Mouse (Mus musculus): ENCODE measurements around the gene Clps. TPM values are rescaled to one million over a fixed set of nuclear protein-coding genes. Genes with fewer than 3 reads are reported as not detected.

The Clps gene
- total and polyA plus RNA-seq, 3 experiments: not detected

- DNase-seq (ENCODE audit: low read depth, low spot score): no peak
- H3K27me3 ChIP-seq (ENCODE audit: control insufficient read depth in 1 of 2, insufficient read depth in 2 of 2, low read length in 2 of 2): peaks cover 2 to 4% of the 10 kb centered on the region in 2 experiments; a peak in 2 of 4 replicates
- no peaks in the 10 kb centered on the region for H3K79me2 ChIP-seq (ENCODE audit: control insufficient read depth, insufficient read depth, low read length, poor library complexity)
- H3K4me1 ChIP-seq (ENCODE audit: control insufficient read depth in 1 of 2, insufficient read depth in 2 of 2, low read length in 2 of 2): no peaks in the 10 kb centered on the region
- TF ChIP-seq MEF2A (IDR thresholded peaks at IDR 0.05; ENCODE audit: extremely low read depth, insufficient replicate concordance, low read depth, low read length, poor library complexity, severe bottlenecking): no peak
- TF ChIP-seq GABPA (IDR thresholded peaks at IDR 0.05; ENCODE audit: low read depth, low read length): no peak
- no peak for TF ChIP-seq RCOR1 (IDR thresholded peaks at IDR 0.05; ENCODE audit: low read depth, low read length)
- no peak for TF ChIP-seq SMC3 (IDR thresholded peaks at IDR 0.05; ENCODE audit: low read depth, low read length)
- no peak for TF ChIP-seq USF1 (IDR thresholded peaks at IDR 0.05; ENCODE audit: low read depth, low read length)
- no peak for TF ChIP-seq MAX (IDR thresholded peaks at IDR 0.05; ENCODE audit: low read length)
- TF ChIP-seq POLR2A (IDR thresholded peaks at IDR 0.05; ENCODE audit: control insufficient read depth in 1 of 2, insufficient read depth in 1 of 2, low read depth in 1 of 2, low read length in 2 of 2, poor library complexity in 1 of 2): no peak
- TF ChIP-seq MYB (IDR thresholded peaks at IDR 0.05; ENCODE audit: low read depth, low read length): no peak
- no peak for TF ChIP-seq ZNF384 (IDR thresholded peaks at IDR 0.05; ENCODE audit: low read depth, low read length)
- no peak for TF ChIP-seq POLR2AphosphoS2 (IDR thresholded peaks at IDR 0.05; ENCODE audit: low read length)
- TF ChIP-seq JUND (IDR thresholded peaks at IDR 0.05; ENCODE audit: low read depth, low read length): no peak
- H3K9ac ChIP-seq (ENCODE audit: control insufficient read depth, low read depth, low read length, poor library complexity, severe bottlenecking): no peak overlapping the region
- H3K9me3 ChIP-seq (replicated peaks; ENCODE audit: insufficient read depth, low read length): no peaks in the 10 kb centered on the region
- no peak overlapping the region for H3K4me3 ChIP-seq (ENCODE audit: control insufficient read depth in 1 of 2, insufficient read depth in 1 of 2, low read depth in 2 of 2, low read length in 2 of 2)
- H3K36me3 ChIP-seq (ENCODE audit: control insufficient read depth in 1 of 2, insufficient read depth in 2 of 2, low read length in 2 of 2): no peaks in the 10 kb centered on the region
- no peak overlapping the region for H3K27ac ChIP-seq (ENCODE audit: control insufficient read depth, low read depth, low read length)
These were observed 7.0 kb upstream of the Clps start for GRCm38 (mm10) chr17:28567541-28567940.

GRCm38 (mm10) chr17:28565181-28565580 lies 4.6 kb upstream of the Clps start:
- no peaks in the 10 kb centered on the region for H3K4me1 ChIP-seq (ENCODE audit: control insufficient read depth in 1 of 2, insufficient read depth in 2 of 2, low read length in 2 of 2)
- no peaks in the 10 kb centered on the region for H3K79me2 ChIP-seq (ENCODE audit: control insufficient read depth, insufficient read depth, low read length, poor library complexity)
- no peak overlapping the region for H3K4me3 ChIP-seq (ENCODE audit: control insufficient read depth in 1 of 2, insufficient read depth in 1 of 2, low read depth in 2 of 2, low read length in 2 of 2)
- DNase-seq (ENCODE audit: low read depth, low spot score): no peak
- no peaks in the 10 kb centered on the region for H3K36me3 ChIP-seq (ENCODE audit: control insufficient read depth in 1 of 2, insufficient read depth in 2 of 2, low read length in 2 of 2)
- peaks cover 2 to 4% of the 10 kb centered on the region in 2 experiments for H3K27me3 ChIP-seq (ENCODE audit: control insufficient read depth in 1 of 2, insufficient read depth in 2 of 2, low read length in 2 of 2)
- no peak overlapping the region for H3K27ac ChIP-seq (ENCODE audit: control insufficient read depth, low read depth, low read length)
- TF ChIP-seq POLR2AphosphoS5 (IDR thresholded peaks at IDR 0.05; ENCODE audit: borderline replicate concordance, low read depth, low read length) (no peak), SMC3 (IDR thresholded peaks at IDR 0.05; ENCODE audit: low read depth, low read length) (no peak), GATA1 (IDR thresholded peaks at IDR 0.05; ENCODE audit: low read depth, low read length) (no peak), CHD2 (IDR thresholded peaks at IDR 0.05; ENCODE audit: low read length) (no peak), ZNF384 (IDR thresholded peaks at IDR 0.05; ENCODE audit: low read depth, low read length) (no peak), POLR2A (IDR thresholded peaks at IDR 0.05; ENCODE audit: control insufficient read depth in 1 of 2, insufficient read depth in 1 of 2, low read depth in 1 of 2, low read length in 2 of 2, poor library complexity in 1 of 2) (no peak), MYC (IDR thresholded peaks at IDR 0.05; ENCODE audit: low read depth, low read length) (no peak), TBP (IDR thresholded peaks at IDR 0.05; ENCODE audit: low read depth, low read length) (no peak), MXI1 (IDR thresholded peaks at IDR 0.05; ENCODE audit: low read depth, low read length) (no peak), ZKSCAN1 (IDR thresholded peaks at IDR 0.05; ENCODE audit: low read depth, low read length) (no peak), MAX (IDR thresholded peaks at IDR 0.05; ENCODE audit: low read length) (no peak), E2F4 (IDR thresholded peaks at IDR 0.05; ENCODE audit: borderline replicate concordance, low read depth, low read length) (no peak), TAL1 (IDR thresholded peaks at IDR 0.05; ENCODE audit: low read length) (no peak), NELFE (IDR thresholded peaks at IDR 0.05; ENCODE audit: low read depth, low read length) (no peak)
- H3K9ac ChIP-seq (ENCODE audit: control insufficient read depth, low read depth, low read length, poor library complexity, severe bottlenecking): no peak overlapping the region
- H3K9me3 ChIP-seq (replicated peaks; ENCODE audit: insufficient read depth, low read length): no peaks in the 10 kb centered on the region
